Mouse (Mus musculus): ENCODE data around the gene Anapc2. TPM values are rescaled to one million over a fixed set of nuclear protein-coding genes. Genes with fewer than 3 reads are reported as not detected.

The Anapc2 gene
- polyA plus RNA-seq, 2 experiments from 2014 or later, result 34.8 to 54.1 TPM

GRCm38 (mm10) chr2:25273010-25273409 lies 732 bp downstream of the Anapc2 start:
- ATAC-seq, result no peak

GRCm38 (mm10) chr2:25278928-25279882 lies 6.9 kb downstream of the Anapc2 start:
- ATAC-seq, result peak; percentile 87

- no peak for ATAC-seq
Measured at GRCm38 (mm10) chr2:25285551-25285950, 13.3 kb downstream of the Anapc2 start.

GRCm38 (mm10) chr2:25286314-25286713 lies 14.0 kb downstream of the Anapc2 start:
- ATAC-seq, result no peak

GRCm38 (mm10) chr2:25286837-25287636 lies 14.8 kb downstream of the Anapc2 start:
- ATAC-seq, result no peak

GRCm38 (mm10) chr2:25287927-25288649 lies 15.8 kb downstream of the Anapc2 start, which contains the start of gene Tmem210:
Gene Tmem210, plus strand, starts transcription at chr2:25288145.
- no peak for ATAC-seq

- no peak for ATAC-seq
Measured at GRCm38 (mm10) chr2:25288734-25289345, 16.6 kb downstream of the Anapc2 start.

GRCm38 (mm10) chr2:25289651-25290050 lies 17.4 kb downstream of the Anapc2 start, which contains the start of gene Lrrc26:
Gene Lrrc26, plus strand, starts transcription at chr2:25289915.
- ATAC-seq, result no peak

GRCm38 (mm10) chr2:25290101-25290815 lies 18.0 kb downstream of the Anapc2 start:
- no peak for ATAC-seq

- ATAC-seq, result no peak
Measured at GRCm38 (mm10) chr2:25290816-25291130, 18.5 kb downstream of the Anapc2 start.

GRCm38 (mm10) chr2:25291184-25292053 lies 19.1 kb downstream of the Anapc2 start:
- ATAC-seq, result no peak

- ATAC-seq, result no peak
Measured at GRCm38 (mm10) chr2:25292054-25292544, 19.8 kb downstream of the Anapc2 start.

- ATAC-seq, result peak; percentile 62
Measured at GRCm38 (mm10) chr2:25292856-25293255, 20.6 kb downstream of the Anapc2 start.

- no peak for ATAC-seq
Measured at GRCm38 (mm10) chr2:25293706-25294105, 21.4 kb downstream of the Anapc2 start.

- no peak for ATAC-seq
Measured at GRCm38 (mm10) chr2:25297093-25297492, 24.8 kb downstream of the Anapc2 start.

- ATAC-seq, result no peak
Measured at GRCm38 (mm10) chr2:25298046-25298445, 25.8 kb downstream of the Anapc2 start.

GRCm38 (mm10) chr2:25303452-25303851 lies 31.2 kb downstream of the Anapc2 start:
- ATAC-seq, result no peak

GRCm38 (mm10) chr2:25303931-25304656 lies 31.8 kb downstream of the Anapc2 start:
- ATAC-seq, result no peak
